In genomic region chr5:125226229-125226634, GRCm38 (mm10) we compare ENCODE assay signal across 10 mouse cellular contexts. TPM values are rescaled to one million over a fixed set of nuclear protein-coding genes. Genes with fewer than 3 reads are reported as not detected.
DNase-seq lines count a peak whose midpoint lies in the region; ATAC-seq lines count a peak whose summit lies in the region.
"Had no signal": no experiment of that assay in that cellular context is flagged by ENCODE, and none has a peak within 500 bp of the region (broad histone marks: within the 10 kb centered on the region; RNA-seq: fewer than 3 reads in every experiment).

No protein-coding gene starts in this region.

- peaks cover 10% of the 10 kb centered on the region for H3K9me3 ChIP-seq in heart, embryonic 12.5 days (replicated peaks)
- H3K9me3 ChIP-seq in embryonic facial prominence, embryonic 10.5 days, result peaks cover 10% of the 10 kb centered on the region

- ATAC-seq in heart, embryonic 12.5 days (ENCODE audit: insufficient number of reproducible peaks, low FRiP score), result no peak

- 66% methylated on average over 12 of the region's 12 CpGs for WGBS in heart, embryonic 12.5 days
- 71% methylated on average over 12 of the region's 12 CpGs for WGBS in embryonic facial prominence, embryonic 10.5 days

- intact Hi-C loops in heart, postnatal 14 days (cut with DNase I), result no loop called here

- no peaks in the 10 kb centered on the region for H3K36me3 ChIP-seq in heart, embryonic 12.5 days
- H3K36me3 ChIP-seq in embryonic facial prominence, embryonic 10.5 days (replicated peaks), result no peaks in the 10 kb centered on the region
- H3K36me3 ChIP-seq: embryonic facial prominence, embryonic 13.5 days; liver, embryonic 15.5 days had no signal

- no peak overlapping the region for H3K4me3 ChIP-seq in heart, embryonic 12.5 days
- H3K4me3 ChIP-seq in embryonic facial prominence, embryonic 10.5 days, result no peak overlapping the region
- H3K4me3 ChIP-seq: embryonic facial prominence, embryonic 13.5 days; liver, embryonic 15.5 days had no signal

- H3K9ac ChIP-seq in heart, embryonic 12.5 days, result no peak overlapping the region
- H3K9ac ChIP-seq: embryonic facial prominence, embryonic 13.5 days; liver, embryonic 15.5 days had no signal

- no peak overlapping the region for H3K4me2 ChIP-seq in heart, embryonic 12.5 days
- H3K4me2 ChIP-seq: embryonic facial prominence, embryonic 13.5 days; liver, embryonic 15.5 days had no signal

- H3K27me3 ChIP-seq in heart, embryonic 12.5 days (replicated peaks), result no peaks in the 10 kb centered on the region
- no peaks in the 10 kb centered on the region for H3K27me3 ChIP-seq in embryonic facial prominence, embryonic 10.5 days (replicated peaks; ENCODE audit: low read depth, poor library complexity, severe bottlenecking)
- H3K27me3 ChIP-seq: embryonic facial prominence, embryonic 13.5 days; liver, embryonic 15.5 days had no signal

- H3K27ac ChIP-seq in heart, embryonic 12.5 days (ENCODE audit: poor library complexity, severe bottlenecking), result no peak overlapping the region
- H3K27ac ChIP-seq in embryonic facial prominence, embryonic 10.5 days (replicated peaks), result peak overlapping the region; percentile 54; the same call in 1 of the 2 replicates
- H3K27ac ChIP-seq: embryonic facial prominence, embryonic 13.5 days; liver, embryonic 15.5 days had no signal

- H3K4me1 ChIP-seq in heart, embryonic 12.5 days (replicated peaks), result peaks cover 18% of the 10 kb centered on the region
- H3K4me1 ChIP-seq in embryonic facial prominence, embryonic 10.5 days, result peaks cover 44% of the 10 kb centered on the region
- H3K4me1 ChIP-seq: liver, embryonic 15.5 days had no signal

- peak; percentile 18 for DNase-seq in heart, adult 8-10 months (ENCODE audit: low spot score)
- DNase-seq in embryonic facial prominence, embryonic 10.5 days (ENCODE audit: low spot score), result no peak
- DNase-seq in heart, postnatal 14 days, result peak; percentile 39 to 47
- DNase-seq in layer of hippocampus, adult 9-10 months (ENCODE audit: low spot score), result peak; percentile 58
- peak; percentile 58 to 75 for DNase-seq in lung, postnatal 4 days
- no peak for DNase-seq in B cell, adult 2 months
- no peak for DNase-seq in urinary bladder, postnatal 4 days (ENCODE audit: low spot score in 2 of 2)

RNA-seq across cellular contexts. Expression of gene Ncor2, which starts 47.2 kb away (rescaled TPM):
- 10 to 100 TPM; 81.6 to 92.4 (median 84.5) TPM for total RNA-seq in heart, adult 8-10 months (2022)
- 17.0 and 18.6 TPM in 2 replicates for polyA plus RNA-seq in heart, embryonic 12.5 days (2016; fragmentation: Nextera tagmentation; extraction: Ambion mirVana)
- 19.2 and 19.8 TPM in 2 replicates for polyA plus RNA-seq in embryonic facial prominence, embryonic 10.5 days (2016; fragmentation: Nextera tagmentation; extraction: Ambion mirVana)
- total RNA-seq in heart, postnatal 14 days (2021), result 10 to 100 TPM; 89.1 to 98.5 TPM

Comparison
In these comparisons a context has a peak if more than half of its experiments do, and no peak if none do; other contexts are left out.
1. DNase-seq: peak in heart, adult 8-10 months (single experiment), heart, postnatal 14 days (2 of 2), layer of hippocampus, adult 9-10 months (single experiment) and lung, postnatal 4 days (2 of 2); none in embryonic facial prominence, embryonic 10.5 days (single experiment), B cell, adult 2 months (0 of 2) and urinary bladder, postnatal 4 days (0 of 2).